Mouse (Mus musculus): ENCODE measurements around the gene Abcc4.

GRCm38 (mm10) chr14:118582333-118582941, 123.6 kb downstream of the Abcc4 start:
- TF ChIP-seq CTCF (IDR thresholded peaks at IDR 0.05; ENCODE audit: low read depth) = no peak
- no peak for TF ChIP-seq EP300 (IDR thresholded peaks at IDR 0.05; ENCODE audit: low read depth)

Measured in liver, postnatal 0 days (tissue).